Mouse (Mus musculus): Measurements from ENCODE around the gene Tm4sf4. TPM values are rescaled to one million over a fixed set of nuclear protein-coding genes. Genes with fewer than 3 reads are reported as not detected.

The Tm4sf4 gene
- polyA plus RNA-seq (2015; fragmentation: Nextera tagmentation; extraction: Ambion mirVana): 243 and 252 TPM in 2 replicates

DNA sequence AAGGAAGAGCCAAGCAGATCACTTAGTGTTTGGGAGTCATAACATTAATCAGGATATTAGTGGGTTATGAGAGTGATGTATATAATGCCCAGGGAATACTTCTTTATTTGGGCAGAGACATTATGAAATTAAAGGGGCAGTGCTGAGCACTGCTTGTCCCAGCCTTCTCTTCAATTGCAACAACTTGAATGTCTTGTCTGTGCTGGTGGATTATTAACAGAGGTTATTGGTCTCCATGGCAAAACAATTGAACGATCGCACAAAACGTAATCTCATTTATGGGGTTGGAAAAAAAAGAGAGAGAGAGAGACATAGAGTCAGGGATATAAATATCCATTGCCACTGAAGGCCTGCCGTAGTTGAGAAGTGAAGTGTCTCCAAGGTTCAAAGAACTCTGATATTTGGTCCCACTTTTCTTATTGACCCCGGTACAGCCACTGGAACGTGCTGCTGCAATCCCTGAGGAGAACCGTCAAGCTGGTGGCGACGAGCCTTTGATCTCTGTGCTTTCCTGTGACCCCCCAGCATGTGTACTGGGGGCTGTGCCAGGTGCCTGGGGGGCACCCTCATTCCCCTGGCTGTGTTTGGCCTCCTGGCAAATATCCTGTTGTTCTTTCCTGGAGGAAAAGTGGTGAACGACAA, at the start of gene Tm4sf4:
TSS of gene Tm4sf4 (plus strand) at position 226 of the 642 bp plus-strand sequence.
- H3K36me3 ChIP-seq (replicated peaks; ENCODE audit: insufficient read depth, low read length): no peaks in the 10 kb centered on the region
- H3K4me3 ChIP-seq (ENCODE audit: low read depth, low read length): peak within 1 kb of the TSS; percentile 49
- peak; percentile 82 for ATAC-seq
- H3K27me3 ChIP-seq (ENCODE audit: insufficient read depth, low read length): no peaks in the 10 kb centered on the region
- H3K27ac ChIP-seq (ENCODE audit: low read depth): peak within 1 kb of the TSS; percentile 95
- WGBS (ENCODE audit: insufficient replicate concordance): 54% methylated on average over 10 of the region's 10 CpGs
- TF ChIP-seq EP300 (IDR thresholded peaks at IDR 0.05; ENCODE audit: low read depth): no peak
- TF ChIP-seq CTCF (IDR thresholded peaks at IDR 0.05; ENCODE audit: low read depth): no peak
- DNase-seq: peak; percentile 30
- H3K9me3 ChIP-seq (ENCODE audit: low read length): no peaks in the 10 kb centered on the region
- peak within 1 kb of the TSS; percentile 80 for H3K9ac ChIP-seq (replicated peaks)
- H3K4me2 ChIP-seq (ENCODE audit: low read depth, low read length): peak within 1 kb of the TSS; percentile 65
- H3K4me1 ChIP-seq (ENCODE audit: insufficient read depth): peaks cover 2% of the 10 kb centered on the region; the same call in 1 of the 2 replicates

DNA sequence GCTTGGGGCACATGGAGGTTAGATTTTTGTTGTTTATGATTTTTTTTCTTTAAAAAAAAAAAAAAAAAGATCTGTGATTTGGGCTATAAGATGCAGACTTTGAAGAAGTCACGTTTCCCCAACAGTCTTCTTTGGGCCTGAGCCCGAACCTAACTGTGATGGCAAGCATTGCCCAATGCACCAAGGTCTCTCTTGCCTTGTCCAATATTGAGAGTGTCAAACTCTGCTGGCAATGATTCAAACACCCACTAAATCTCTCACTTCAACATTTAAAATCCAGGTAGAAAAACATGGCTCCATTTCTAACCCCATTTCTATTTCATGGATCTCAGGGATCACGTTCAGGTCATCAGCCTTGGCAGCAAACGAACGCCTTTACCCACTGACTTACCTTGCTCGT, 38.7 kb upstream of the Tm4sf4 start:
- H3K36me3 ChIP-seq (replicated peaks; ENCODE audit: insufficient read depth, low read length): no peaks in the 10 kb centered on the region; the same call in 1 of the 2 replicates
- 47% methylated on average over 6 of the region's 6 CpGs for WGBS (ENCODE audit: insufficient replicate concordance)
- H3K27me3 ChIP-seq (ENCODE audit: insufficient read depth, low read length): no peaks in the 10 kb centered on the region
- no peak for DNase-seq
- peak overlapping the region; percentile 55 for H3K4me2 ChIP-seq (ENCODE audit: low read depth, low read length)
- TF ChIP-seq CTCF (IDR thresholded peaks at IDR 0.05; ENCODE audit: low read depth) (no peak), EP300 (IDR thresholded peaks at IDR 0.05; ENCODE audit: low read depth) (0 out of 2 replicates have a peak, but pooled peaks have one; percentile 9)
- peak overlapping the region; percentile 73 for H3K27ac ChIP-seq (ENCODE audit: low read depth)
- no peak overlapping the region; the same call in 1 of the 2 replicates for H3K9ac ChIP-seq (replicated peaks)
- peak; percentile 68 for ATAC-seq
- H3K4me1 ChIP-seq (ENCODE audit: insufficient read depth): 0 out of 2 replicates have a peak, but pooled peaks cover 3% of the 10 kb centered on the region
- peak overlapping the region; percentile 19 for H3K4me3 ChIP-seq (ENCODE audit: low read depth, low read length)
- peaks cover 3% of the 10 kb centered on the region; the same call in 1 of the 2 replicates for H3K9me3 ChIP-seq (ENCODE audit: low read length)

DNA sequence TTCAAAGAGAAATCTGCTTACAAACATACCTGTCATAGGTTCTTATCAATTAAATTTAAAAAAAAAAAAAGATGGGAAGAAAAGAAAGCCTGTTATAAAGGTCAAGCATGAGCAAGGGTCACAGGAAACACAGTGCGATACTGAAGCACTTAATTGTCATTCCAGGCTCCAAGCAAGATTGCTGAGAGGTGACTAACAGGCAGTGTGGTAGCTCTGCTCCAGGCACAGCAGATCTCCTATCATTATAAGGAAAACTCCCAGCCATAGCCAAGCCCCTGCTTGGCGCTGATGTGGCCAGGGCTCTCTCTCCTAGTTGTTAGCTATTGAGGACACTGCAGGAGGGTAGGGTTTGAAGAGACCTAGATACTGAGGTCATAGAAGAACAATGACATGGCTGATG, 38.2 kb upstream of the Tm4sf4 start:
- peak overlapping the region; percentile 19 for H3K4me3 ChIP-seq (ENCODE audit: low read depth, low read length)
- H3K4me2 ChIP-seq (ENCODE audit: low read depth, low read length): peak overlapping the region; percentile 55
- H3K4me1 ChIP-seq (ENCODE audit: insufficient read depth): 0 out of 2 replicates have a peak, but pooled peaks cover 3% of the 10 kb centered on the region
- peak overlapping the region; percentile 32 for H3K9ac ChIP-seq (replicated peaks)
- WGBS (ENCODE audit: insufficient replicate concordance): 46% methylated on average over 2 of the region's 2 CpGs
- DNase-seq: no peak
- no peaks in the 10 kb centered on the region for H3K27me3 ChIP-seq (ENCODE audit: insufficient read depth, low read length)
- TF ChIP-seq CTCF (IDR thresholded peaks at IDR 0.05; ENCODE audit: low read depth) (no peak), EP300 (IDR thresholded peaks at IDR 0.05; ENCODE audit: low read depth) (no peak)
- peak overlapping the region; percentile 73 for H3K27ac ChIP-seq (ENCODE audit: low read depth)
- H3K9me3 ChIP-seq (ENCODE audit: low read length): peaks cover 2% of the 10 kb centered on the region; the same call in 1 of the 2 replicates
- no peaks in the 10 kb centered on the region; the same call in 1 of the 2 replicates for H3K36me3 ChIP-seq (replicated peaks; ENCODE audit: insufficient read depth, low read length)
- peak; percentile 68 for ATAC-seq

GRCm38 (mm10) chr3:57387593-57387992, 37.5 kb upstream of the Tm4sf4 start:
- H3K27ac ChIP-seq (ENCODE audit: low read depth): peak overlapping the region; percentile 73
- TF ChIP-seq EP300 (IDR thresholded peaks at IDR 0.05; ENCODE audit: low read depth): peak; percentile 46; the same call in 1 of the 2 replicates
- TF ChIP-seq CTCF (IDR thresholded peaks at IDR 0.05; ENCODE audit: low read depth): no peak
- peak overlapping the region; percentile 19 for H3K4me3 ChIP-seq (ENCODE audit: low read depth, low read length)
- H3K36me3 ChIP-seq (replicated peaks; ENCODE audit: insufficient read depth, low read length): no peaks in the 10 kb centered on the region
- 0 out of 2 replicates have a peak, but pooled peaks cover 3% of the 10 kb centered on the region for H3K4me1 ChIP-seq (ENCODE audit: insufficient read depth)
- H3K27me3 ChIP-seq (ENCODE audit: insufficient read depth, low read length): no peaks in the 10 kb centered on the region
- peak; percentile 64 for ATAC-seq
- peak overlapping the region; percentile 55 for H3K4me2 ChIP-seq (ENCODE audit: low read depth, low read length)
- peak overlapping the region; percentile 32 for H3K9ac ChIP-seq (replicated peaks)
- H3K9me3 ChIP-seq (ENCODE audit: low read length): no peaks in the 10 kb centered on the region
- WGBS (ENCODE audit: insufficient replicate concordance): 36% methylated on average over 2 of the region's 2 CpGs
- no peak for DNase-seq

DNA sequence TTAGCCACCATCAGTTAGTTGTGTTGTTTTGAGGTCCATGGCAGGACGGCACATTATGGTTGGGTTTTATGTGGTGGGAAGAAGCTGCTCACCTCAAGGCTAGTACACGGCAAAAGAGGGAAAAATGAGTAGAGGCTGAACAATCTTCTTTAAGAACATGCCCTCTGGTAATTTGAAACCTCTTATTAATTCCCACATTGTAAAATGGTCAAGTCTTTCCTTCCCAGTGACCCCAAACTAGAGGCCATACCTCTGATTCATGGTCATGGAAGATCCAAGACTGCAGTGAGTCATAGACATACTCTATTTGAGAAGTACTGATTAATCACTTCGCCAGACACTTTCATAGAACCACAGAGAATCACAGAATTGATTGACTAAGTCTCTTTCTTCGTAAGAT, 13.6 kb upstream of the Tm4sf4 start:
- H3K4me1 ChIP-seq (ENCODE audit: insufficient read depth): no peaks in the 10 kb centered on the region
- H3K9ac ChIP-seq (replicated peaks): no peak overlapping the region
- no peak overlapping the region for H3K4me2 ChIP-seq (ENCODE audit: low read depth, low read length)
- ATAC-seq: no peak
- TF ChIP-seq EP300 (IDR thresholded peaks at IDR 0.05; ENCODE audit: low read depth) (no peak), CTCF (IDR thresholded peaks at IDR 0.05; ENCODE audit: low read depth) (no peak)
- DNase-seq: no peak
- WGBS (ENCODE audit: insufficient replicate concordance): 81% methylated on average over 4 of the region's 4 CpGs
- no peaks in the 10 kb centered on the region for H3K9me3 ChIP-seq (ENCODE audit: low read length)
- no peaks in the 10 kb centered on the region for H3K36me3 ChIP-seq (replicated peaks; ENCODE audit: insufficient read depth, low read length)
- no peak overlapping the region for H3K4me3 ChIP-seq (ENCODE audit: low read depth, low read length)
- H3K27ac ChIP-seq (ENCODE audit: low read depth): no peak overlapping the region
- H3K27me3 ChIP-seq (ENCODE audit: insufficient read depth, low read length): no peaks in the 10 kb centered on the region

- no peak for DNase-seq
- ATAC-seq: peak; percentile 65
- Histone ChIP-seq H3K4me1 (ENCODE audit: insufficient read depth) (peaks cover 2% of the 10 kb centered on the region; the same call in 1 of the 2 replicates), H3K9ac (replicated peaks) (no peak overlapping the region), H3K36me3 (replicated peaks; ENCODE audit: insufficient read depth, low read length) (no peaks in the 10 kb centered on the region), H3K9me3 (ENCODE audit: low read length) (no peaks in the 10 kb centered on the region), H3K4me2 (ENCODE audit: low read depth, low read length) (no peak overlapping the region), H3K27me3 (ENCODE audit: insufficient read depth, low read length) (no peaks in the 10 kb centered on the region), H3K27ac (ENCODE audit: low read depth) (0 out of 2 replicates have a peak overlapping the region, but pooled peaks have one; percentile 48), H3K4me3 (ENCODE audit: low read depth, low read length) (no peak overlapping the region)
- WGBS (ENCODE audit: insufficient replicate concordance): 41% methylated on average over 2 of the region's 2 CpGs
- TF ChIP-seq CTCF (IDR thresholded peaks at IDR 0.05; ENCODE audit: low read depth) (no peak), EP300 (IDR thresholded peaks at IDR 0.05; ENCODE audit: low read depth) (no peak)
Observed at GRCm38 (mm10) chr3:57420233-57420632, 4.9 kb upstream of the Tm4sf4 start.
